Mouse (Mus musculus): Measurements from ENCODE around the gene Slc7a7.
A peak's percentile ranks its signal among the peaks of the same experiment; 100 is the strongest.

Slc7a7 gene

DNA sequence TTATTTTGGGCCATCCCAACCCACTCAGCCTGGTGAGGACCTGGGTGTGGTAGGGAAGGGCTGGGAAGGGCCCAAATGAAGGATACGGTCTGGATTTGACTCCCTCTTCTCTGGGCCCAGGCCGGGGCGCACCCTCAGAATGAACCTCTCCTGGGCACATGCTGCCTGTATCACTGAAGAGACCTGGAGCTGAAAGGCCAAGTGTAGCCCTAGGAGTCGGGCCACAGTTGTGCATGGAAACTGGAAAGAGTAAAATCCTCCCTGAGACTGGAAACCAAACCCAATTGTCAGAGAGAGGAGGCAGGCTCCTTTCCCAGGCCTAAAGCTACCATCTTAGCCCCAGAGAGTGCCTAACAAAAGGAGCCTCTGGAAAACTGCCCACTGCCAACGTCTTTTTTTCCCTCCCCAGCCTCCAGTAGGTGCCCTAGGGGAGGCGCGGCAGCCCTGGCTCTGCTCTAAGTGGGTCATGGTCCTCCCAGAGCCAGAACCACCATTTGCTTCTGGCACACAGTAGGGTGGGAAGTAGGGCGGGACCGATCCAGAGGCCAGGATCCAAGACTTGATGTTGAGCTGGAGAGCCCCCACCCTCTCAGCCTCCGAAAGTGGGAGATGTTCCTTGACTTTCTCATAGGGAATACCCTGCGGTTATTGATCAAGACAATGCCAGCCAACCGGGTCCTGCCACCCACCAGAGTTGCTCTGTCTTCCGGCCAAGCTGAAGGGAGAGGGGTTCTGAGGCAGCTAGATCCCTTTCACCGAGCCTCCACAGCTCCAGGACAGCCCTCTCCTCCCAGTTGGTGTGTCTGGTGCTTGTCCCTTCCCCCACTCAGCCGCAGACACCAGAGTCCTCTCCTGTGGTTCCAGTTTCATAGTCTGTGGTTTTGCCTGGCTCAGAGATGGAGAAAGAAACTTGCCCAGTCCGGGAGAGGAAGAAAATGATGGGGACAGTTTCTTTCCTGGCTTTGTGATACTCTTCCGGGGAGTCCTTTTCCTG, 15.6 kb upstream of the Slc7a7 start:
- DNase-seq (ENCODE audit: low read depth): no peak

DNA sequence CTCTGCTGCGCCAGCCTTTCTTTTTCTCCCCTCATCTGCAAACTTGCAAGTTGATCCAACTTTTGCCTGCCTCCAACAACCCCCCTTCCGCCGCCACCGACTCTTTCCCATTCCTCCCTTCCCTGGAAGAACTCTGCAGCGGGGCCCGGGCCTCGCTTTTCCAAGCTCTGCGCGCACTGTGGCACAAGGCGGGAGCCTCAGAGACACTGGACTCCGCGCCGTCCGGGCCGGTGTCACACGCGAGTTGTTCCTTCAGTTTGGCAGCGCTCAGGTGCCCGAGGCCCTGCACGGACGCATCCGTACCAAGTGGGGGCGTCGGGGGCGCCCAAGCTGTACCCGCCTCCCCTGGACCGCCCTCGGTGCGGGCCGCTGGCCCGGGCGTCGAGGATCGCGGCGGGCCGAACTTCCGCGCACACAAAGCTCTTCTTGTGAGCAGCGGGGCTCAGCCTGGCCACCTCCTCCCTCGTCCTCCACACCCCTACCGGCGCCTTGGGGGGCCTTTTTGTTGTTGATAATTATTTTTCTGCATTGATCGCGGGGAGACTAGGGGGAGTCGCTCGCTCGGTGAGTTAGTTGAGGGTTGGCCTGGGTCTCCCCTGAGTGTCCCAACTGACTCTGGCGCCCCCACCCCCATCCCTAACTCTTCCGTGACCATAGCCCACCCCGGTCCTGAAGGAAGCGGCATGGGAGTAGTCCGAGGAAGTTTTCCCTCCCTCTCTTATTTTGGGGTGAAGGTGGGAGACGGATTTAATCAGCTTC, 14.7 kb upstream of the Slc7a7 start:
- DNase-seq (ENCODE audit: low read depth): no peak

DNA sequence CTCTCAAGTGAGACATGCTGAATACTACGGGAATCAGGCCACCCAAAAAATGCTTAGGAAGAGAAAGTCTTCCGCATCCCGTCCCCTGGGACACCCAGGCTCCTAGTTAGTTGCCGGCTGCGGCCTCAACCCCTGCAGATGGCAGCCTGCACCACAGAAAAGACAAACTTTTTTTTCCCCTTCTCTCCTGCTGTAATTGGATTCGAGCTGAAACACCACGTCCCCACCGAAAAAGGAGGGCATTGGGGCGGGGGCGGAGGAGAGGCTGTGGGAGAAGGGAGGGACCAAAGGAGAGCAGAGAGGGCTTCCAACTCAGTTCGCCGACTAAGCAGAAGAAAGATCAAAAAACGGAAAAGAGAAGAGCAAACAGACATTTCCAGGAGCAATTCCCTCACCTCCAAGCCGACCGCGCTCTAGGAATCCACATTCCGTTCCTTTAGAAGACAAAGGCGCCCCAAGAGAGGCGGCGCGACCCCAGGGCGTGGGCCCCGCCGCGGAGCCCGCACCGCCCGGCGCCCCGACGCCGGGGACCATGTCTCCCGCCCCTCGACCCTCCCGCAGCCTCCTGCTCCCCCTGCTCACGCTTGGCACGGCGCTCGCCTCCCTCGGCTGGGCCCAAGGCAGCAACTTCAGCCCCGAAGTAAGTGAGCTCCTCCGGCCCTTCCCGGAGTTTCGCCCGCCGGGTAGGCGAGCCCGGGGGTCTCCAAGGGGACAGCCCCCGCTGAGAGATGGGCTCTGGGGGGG, 13.9 kb upstream of the Slc7a7 start, which contains the start of gene Mmp14:
Mmp14 (plus strand) TSS at position 279 of the 744 bp plus-strand sequence.
- DNase-seq (ENCODE audit: low read depth): no peak

DNA sequence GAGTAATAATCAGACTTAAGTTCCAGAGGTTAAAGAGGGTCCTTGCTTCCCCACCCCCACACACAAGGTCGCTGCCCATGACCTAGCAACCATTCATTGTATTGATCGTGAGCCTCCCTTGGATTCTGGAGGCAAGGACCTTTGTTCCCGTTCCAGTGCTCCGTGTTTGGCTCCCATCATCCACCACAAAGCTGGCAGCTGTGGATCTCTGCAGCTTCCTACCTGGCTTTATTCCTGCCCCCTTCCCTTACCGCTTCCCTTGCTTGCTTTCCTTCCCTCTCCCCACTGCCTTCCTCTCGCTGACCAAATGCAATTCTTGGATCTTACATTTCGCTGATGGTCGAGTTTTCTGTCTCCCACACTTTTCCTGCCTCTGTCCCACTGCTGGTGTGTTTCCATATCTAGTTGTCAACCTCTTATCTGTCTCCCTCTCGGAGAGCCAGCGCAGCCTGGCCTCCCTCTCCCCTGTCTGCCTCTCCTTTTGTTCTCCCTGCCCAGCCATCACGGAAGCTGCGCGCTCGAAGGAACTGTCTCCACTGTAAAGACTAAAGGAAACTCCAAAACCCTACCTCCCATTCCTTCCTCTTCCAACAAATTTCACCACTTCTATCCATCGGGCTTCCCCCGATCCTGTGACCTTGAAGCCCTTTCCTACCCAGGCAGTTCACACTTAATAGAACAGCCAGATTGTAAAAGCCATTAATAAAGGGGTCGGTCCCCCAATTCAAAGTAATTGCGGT, 13.0 kb upstream of the Slc7a7 start:
- DNase-seq (ENCODE audit: low read depth): no peak

DNA sequence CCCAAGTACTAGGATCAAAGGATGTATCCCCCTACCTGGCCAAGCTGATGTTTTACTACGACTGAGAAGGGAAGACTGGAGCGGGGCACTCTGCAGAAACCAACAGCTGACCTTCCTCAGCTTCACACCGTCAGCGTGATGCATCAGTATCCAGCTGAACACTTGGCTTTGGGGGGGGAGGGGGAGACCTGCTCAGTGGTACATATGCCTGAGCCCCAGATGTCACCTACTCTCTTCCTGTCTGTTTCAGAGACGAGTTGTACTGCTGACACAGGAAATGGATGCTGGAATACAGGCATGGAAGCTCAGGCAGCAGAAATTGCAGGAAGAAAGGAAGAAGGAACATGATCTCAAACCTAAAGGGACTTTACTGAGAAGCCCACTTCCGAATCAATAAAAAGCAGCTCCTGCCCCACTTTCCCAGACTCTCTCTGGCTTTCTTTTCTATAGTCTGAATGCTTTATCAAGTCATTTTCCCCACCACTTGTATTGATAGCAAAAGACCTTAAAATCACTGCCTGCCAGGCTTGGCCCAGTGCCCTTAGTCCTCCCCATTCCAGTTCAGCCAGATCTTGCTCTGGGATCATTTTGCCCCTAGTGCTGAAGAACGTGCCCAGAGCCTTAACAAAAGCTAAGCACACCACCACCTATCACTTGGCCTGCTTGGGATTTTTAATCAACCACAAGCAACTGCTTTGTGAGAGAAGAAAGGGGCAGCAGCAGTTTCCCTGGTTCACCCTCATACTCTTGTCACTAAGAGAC, 11.9 kb upstream of the Slc7a7 start:
- DNase-seq (ENCODE audit: low read depth): no peak

DNA sequence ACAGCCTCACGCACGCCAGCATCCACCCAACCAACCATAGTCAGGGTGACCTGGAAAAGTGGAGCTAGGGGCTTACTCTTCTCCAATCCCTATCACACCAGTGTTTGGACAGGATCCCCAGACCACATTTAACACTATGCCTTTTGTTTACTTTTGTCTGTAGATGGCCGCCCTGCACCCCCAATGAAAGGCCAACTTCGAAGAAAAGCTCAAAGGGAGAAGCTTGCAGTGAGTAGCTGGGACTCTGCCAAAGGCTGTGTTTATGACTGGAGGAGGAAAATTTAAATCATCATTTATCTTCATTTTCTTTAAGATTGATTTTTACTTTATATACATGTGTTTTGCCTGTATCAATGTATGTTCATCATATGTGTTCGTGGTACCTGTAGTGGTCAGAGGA, 10.8 kb upstream of the Slc7a7 start:
- no peak for DNase-seq (ENCODE audit: low read depth)

DNA sequence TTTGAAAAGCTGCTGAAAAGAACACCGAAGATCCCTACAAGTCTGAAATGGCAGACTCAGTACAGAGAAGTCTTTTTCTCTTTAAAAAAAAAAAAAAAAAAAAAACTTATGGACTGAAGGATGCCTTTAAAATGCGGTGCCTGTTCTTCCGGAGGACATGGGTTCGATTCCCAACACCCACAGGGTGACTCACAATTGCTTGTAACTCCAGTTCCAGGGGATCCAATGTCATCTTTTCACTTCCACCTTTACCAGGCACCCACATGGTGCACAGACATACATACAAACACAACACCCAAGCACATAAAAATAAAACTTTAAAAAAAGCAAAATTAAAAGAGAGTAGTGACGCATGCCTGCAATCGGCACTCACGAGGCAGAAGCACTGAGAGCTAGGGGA, 10.1 kb upstream of the Slc7a7 start:
- no peak for DNase-seq (ENCODE audit: low read depth)

DNA sequence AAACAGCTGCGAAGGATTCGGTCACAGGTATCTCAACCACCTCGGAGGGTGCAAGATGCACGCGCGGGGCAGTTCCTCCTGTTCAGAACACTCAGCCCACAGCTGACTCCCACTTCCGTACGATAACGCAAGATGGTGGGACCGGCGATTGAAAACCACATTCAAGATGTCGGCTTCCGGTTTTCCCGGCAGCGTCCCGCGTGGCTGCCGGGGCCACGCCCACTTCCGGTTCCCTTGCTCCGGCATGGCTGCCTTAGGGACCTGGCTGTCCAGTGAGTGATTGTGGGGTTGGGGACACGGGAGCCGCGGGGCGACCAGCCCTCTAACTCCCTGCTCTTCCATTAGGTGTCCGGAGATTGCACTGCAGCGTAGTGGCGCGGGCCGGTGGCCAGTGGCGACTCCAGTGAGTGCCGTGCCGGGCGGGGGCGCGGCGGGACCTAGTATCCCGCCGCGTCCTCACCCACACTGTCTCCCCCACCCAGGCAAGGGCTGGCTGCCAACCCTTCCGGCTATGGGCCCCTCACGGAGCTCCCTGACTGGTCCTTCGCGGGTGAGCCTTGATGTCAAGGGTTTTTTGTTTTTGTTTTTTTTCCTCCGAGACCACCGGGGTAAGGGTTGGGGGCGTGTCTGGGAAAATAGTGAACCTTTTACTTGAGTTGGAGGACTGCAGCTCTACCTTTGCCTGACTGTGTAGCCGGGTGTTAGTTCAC, 9.3 kb upstream of the Slc7a7 start, which contains the start of gene Mrpl52:
Mrpl52 (plus strand) TSS at position 221 of the 710 bp plus-strand sequence.
- peak; percentile 83 for DNase-seq (ENCODE audit: low read depth)

DNA sequence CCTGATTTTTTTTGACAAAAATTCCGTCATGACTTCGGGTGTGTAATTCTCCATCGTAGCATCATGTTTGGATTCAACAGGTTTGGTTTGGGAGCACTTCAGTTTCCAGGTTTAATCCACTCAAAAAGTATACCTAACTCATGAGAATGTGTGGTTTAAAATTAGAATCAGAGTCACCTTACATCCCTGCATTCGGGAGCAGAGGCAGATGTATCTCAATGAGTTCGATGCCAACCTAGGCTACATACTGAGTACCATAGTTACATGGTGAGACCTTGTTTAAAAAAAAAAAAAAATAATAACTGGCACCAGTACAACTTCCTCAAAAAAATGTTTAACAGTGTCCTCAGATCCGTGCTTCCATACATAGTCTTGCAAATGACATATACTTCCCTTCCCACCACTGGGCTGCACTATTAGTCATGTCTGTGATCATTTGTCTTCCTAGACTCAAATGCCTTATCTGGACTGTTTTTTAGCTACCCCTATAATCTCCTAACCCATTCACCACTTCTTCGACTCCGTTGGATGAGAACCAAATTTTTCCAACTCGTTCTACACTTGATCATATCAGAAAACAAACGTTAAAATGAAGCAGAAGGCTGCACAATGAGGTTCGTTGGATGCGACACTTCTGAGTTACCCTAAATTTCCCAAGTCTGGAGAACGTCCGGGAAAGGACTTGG, 8.6 kb upstream of the Slc7a7 start:
- no peak for DNase-seq (ENCODE audit: low read depth)

DNA sequence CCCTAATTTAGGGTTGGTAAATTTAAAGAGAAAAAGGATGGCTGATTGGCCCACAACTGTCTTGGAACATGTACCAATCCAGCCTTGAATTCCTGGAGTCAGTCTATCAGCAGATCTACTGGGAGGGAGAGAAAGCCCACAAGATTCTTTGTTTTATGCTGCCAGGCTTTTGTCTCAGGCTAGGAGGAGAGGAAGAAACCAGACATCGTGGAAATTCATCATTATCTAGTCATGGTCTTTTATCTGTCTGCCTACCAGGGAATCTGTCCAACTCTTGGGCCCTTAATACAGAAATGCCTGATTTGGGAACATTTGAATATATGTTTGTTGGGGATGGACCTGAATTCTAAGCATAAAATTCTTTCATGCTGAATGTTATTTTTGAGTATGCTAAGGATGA, 8.0 kb upstream of the Slc7a7 start:
- DNase-seq (ENCODE audit: low read depth): no peak

DNA sequence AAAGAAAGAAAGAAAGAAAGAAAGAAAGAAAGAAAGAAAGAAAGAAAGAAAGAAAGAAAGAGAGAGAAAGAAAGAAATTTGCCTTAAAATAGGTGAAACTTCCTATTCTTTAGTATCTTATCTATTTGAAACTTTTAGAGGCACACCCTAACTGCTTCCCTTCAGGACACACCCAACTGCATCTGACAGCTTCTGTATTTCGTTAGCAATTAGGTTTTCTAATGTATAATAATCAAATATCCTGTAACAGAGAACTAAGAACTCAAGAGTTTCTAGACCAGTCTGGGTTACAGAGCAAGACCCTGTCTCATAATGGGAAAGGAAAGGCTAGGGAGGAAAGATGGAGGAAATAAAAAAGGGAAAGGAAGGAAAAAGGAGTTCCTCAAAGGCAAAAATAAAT, 7.1 kb upstream of the Slc7a7 start:
- DNase-seq (ENCODE audit: low read depth): no peak

DNA sequence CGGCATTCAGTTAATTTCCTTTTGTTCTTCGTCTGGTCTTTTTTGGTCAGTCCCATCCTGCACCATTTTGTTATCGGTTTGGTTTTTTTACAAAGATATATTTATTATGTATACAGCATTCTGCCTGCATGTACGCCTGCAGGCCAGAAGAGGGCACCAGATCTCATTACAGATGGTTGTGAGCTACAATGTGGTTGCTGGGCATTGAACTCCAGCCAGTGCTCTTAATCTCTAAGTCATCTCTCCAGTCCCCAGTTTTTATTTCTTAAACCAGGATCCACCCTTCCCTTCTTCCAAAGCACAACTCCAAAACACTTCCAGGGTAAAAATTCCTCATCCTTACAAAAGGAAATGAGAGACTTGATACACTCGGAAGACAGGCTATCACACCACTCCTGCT, 5.8 kb upstream of the Slc7a7 start:
- DNase-seq (ENCODE audit: low read depth): no peak

DNA sequence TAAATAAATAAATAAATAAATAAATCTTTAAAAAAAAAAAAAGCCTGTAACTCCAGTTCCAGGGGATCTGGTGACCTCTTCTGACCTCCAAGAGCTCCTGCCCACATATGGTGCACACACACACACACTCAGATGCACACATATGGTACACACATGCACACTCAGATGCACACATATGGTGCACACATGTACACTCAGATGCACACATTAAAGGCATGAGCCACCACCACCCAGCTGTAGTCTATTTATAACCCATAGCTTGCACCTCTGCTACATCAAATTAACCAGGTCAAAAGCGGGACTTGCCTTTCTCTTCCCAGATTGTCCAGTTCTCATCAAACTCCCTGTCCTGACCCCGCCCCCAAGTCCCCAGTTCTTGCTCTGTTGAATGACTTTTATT, 3.4 kb upstream of the Slc7a7 start:
- no peak for DNase-seq (ENCODE audit: low read depth)

DNA sequence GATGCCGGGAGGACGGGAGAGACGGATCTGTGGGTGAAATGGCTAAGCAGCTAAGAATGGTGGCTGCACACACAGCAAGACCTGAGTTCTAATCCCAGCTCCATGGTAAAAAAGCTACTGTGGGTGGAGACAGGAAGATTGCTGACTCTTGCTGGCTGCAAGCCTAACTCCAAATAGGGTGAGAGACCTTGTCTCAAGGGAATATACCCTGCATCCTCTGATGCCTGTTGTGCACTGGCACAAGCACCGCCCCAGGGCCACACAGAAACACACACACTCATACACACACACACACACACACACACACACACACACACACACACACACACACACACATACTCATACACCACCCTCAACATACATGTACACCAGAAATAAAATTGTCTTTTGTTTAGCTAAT, 750 bp downstream of the Slc7a7 start:
- no peak for DNase-seq (ENCODE audit: low read depth)

DNA sequence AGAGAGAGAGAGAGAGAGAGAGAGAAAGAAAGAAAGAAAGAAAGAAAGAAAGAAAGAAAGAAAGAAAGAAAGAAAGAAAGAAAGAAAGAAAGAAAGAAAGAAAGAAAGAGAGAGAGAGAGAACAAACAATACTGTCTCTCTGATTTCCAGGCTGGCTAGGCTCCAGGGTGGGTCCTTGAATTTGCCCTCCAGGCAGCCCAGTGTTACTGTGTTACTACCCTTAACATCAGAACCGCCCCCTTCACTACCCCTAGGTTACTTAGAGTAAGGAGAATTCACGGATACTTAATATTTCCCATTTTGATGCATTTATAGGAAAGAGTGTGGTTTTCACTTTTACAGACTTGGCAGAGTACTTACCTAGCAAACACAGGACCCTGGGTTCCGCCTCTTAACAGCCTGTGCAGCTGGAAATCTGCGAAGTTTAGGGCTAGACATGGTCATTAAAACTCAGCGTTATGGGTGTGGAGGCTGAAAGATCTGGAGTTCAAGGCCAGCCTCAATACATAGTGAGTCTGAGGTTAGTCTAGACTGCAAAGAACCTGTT, 1.3 kb downstream of the Slc7a7 start:
- DNase-seq (ENCODE audit: low read depth): no peak

DNA sequence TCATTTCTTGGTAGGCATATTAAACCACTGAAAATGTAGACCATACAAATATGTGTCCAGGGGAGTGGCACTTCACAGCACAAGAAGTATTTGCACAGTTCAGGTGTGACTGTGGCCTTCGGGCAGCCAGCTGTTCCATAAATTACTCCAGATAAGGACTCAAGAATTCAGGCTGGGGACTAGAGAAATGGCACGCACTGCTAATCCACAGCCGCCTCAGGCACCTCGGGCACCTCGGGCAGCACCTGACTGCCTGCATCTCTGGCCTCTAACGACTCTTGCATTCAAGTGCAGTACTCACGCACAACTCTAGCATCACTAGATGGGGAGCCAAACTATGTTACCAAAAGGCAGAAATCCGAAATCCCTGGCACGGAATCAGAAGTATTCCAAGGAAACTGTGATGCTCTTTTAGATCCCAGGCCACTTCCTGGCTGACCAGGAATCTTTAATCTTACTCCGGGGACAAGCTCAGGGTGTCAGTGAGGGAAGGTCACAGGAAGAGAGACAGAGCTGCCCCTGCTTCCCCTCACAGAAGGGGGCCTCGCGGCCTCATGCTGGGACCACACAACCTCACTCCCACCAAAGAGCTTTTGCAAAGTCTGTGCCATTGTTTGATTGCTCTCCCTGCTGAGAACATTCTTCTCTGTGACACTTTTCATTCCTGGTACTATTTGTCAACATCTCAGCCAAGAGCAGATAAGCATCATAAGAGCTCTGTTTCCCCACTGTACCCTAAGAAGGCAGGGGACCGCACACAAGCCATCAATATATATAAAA, 2.1 kb downstream of the Slc7a7 start:
- no peak for DNase-seq (ENCODE audit: low read depth)

DNA sequence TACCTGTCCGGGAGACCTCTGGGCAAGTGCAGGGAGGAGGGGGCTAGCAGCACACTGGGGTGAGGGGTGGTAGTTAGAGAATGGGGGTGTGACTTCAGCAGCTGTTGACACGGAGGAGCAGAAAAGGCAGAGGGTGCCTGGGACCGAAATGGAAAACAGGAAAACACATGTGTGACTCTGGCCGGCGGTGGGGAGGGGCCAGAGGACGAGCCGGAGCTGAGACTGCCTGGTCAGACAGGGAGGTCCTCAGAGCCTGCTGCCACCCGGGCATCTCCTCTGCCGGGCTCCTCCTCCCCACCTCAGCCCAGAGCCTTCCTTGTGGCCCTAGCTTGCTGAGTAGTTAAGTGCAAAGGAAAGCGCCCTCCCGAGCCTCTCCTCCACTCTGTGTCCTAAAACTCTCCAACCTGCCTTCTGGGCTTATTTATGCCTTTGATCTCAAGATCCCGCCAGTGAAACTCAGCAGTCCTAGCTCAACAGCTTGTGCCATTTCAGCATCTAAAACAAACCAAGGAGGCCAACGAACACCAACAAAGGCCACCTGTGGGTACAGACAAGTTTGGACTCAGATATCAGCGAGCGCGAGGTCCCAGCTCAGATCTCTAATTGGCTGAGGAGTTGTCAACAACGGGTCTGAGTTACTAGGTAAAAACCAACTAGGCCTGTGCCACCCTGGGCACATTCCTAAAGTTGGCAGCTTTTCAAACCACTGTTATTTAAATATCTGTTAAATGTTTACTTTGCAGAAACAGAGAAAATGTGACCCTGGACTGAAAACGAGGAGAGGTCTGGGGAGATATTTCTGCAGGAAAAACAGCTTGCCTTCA, 3.5 kb downstream of the Slc7a7 start:
- no peak for DNase-seq (ENCODE audit: low read depth)
